Mouse (Mus musculus) right cerebral cortex, postnatal 14 days (tissue): Measurements from ENCODE around the gene Stx11.

Experiments
- DNase-seq: peaks from one replicate; pipeline ENCODE4 v3.0.0; 2022

Gene Stx11

DNA sequence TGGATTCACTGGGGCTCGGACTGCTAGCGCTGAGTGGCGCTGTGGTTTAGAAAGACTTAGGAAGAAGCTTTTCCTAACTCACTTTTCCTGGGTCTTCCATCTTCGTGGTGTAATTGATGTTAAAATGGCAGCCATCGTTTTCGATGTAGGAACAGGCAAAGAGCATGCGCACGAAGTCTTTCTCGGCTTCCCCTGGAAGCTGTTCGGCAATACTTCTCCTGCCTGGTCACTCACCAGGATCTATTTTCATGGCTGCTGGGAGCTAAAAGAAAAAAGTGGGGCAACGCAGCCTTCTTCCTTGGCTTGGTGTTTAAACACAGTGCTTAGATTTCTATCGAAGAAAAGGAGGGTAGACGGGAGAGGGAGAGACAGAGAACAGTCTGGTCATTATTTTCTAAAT is 52.6 kb downstream of the Stx11 start:
- no peak for DNase-seq

DNA sequence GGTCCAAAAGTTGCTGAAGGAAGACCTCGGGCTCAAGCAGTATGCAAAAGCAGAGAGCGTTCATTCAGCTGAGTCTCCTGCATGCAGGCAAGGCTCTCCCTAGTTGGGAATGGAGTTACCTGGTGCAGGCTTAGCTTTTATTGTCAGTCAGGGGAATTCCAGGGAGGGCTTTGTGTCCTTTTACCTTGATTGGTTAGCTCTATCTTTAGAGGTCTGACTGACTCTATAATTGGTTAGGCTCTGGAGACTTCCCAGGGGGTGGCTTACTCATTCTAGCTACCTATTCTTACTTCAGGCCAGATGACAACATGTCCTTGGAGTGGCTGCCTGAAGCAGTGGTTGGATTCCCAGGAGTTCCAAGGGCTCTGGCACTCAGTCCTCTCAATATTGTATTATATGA is 54.2 kb downstream of the Stx11 start:
- no peak for DNase-seq

DNA sequence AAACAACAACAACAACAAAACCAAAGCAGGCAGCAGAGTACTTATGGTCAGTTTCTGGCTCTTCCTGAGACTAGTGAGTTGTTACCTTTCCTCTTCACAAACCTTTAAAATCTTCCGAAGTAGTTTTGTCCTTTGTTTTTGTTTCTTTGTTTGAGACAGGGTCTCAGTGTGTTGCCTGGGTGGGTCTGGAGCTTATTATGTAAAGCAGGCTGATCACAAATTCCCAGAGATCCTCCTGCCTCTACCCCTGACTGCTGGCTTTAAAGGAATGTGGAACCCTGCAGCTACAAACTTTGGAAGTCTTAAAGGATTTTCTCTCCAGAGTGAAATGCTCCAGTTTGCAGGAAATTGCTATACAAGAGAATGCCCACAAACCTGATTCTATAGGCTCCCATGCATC is 54.9 kb downstream of the Stx11 start:
- no peak for DNase-seq

DNA sequence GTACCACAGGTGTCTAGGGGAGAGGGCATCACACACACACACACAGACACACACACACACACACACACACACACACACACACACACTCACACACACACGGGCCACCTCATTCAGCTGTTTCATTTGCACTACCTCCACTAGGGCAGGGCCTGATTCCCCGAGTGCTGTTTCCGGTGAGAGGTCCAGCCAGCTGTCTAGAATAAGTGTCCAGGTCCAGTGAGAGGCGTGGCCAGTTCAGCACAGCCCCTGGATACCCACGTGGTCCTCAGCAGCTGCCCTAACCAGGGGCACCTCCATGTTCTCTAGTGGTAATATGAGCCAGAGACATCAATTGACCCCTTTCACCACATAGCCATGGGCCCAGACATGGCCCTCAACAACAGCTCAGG is 60.0 kb downstream of the Stx11 start:
- no peak for DNase-seq

DNA sequence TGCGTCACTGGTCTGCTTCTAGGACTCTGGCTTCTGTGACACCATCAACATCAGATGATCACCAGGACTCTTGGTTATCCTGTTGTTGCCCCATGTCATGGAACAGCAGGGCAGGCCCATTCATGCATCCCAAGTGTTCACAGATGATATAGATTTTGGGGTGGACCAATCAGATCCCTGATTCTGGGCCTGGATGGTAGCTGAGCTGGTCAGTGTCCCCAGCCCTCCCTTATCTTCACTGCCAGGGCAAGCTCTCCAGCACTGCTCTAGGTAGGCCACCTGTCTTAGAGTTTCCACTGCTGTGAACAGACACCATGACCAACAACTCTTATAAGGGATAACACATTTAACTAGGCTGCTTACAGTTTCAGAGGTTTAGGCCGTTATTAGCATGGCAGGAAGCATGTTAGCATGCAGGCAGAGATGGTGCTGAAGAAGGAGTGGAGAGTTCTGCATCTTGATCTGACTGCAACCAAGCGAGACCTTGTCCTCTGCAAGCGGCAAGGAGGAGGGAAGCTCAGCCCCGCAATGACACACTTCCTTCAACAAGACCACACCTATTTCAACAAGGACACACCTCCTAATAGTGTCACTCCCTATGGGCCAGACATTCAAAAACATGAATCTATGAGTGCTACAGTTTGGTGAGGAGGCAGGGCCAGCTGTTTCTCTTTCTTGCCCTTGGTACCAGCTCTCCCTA is 60.5 kb downstream of the Stx11 start:
- DNase-seq = no peak

DNA sequence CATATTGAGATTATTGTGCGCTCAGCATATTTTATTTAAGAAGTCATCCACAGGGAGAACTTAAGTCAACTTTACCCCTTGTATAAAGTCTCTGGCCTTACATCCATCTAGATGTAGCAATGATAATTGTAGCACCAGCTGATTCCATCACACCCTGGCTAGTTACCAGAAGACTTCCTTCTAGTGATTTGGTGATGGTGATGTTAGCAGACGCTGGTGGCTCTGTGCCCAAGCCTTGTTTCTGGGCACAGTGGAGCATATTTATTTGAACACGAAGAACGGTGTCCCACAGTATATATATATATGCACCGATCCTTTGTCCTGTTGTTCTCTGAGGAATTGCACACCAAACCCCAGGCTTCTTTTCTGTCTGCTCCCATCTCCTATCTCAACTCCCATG is 64.2 kb downstream of the Stx11 start:
- no peak for DNase-seq

DNA sequence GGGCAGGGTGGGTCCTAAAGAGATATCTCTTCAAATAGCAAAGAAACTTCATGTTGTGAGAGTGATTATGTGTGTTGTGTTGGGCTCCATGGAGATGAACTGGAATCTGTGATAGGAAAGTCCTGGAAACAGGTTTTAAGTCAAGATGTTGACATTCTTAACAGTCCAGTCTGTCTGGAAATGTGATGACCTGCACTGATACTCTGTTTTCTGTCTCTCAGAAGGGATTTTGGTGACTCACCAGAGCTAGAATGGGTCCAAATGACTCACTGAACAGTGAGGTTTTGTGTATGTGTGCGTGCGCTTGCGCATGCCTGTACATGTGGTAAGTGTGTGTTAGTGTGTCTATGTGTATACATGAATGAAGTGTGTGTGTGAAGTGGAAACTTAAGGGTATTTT is 70.8 kb downstream of the Stx11 start:
- no peak for DNase-seq

DNA sequence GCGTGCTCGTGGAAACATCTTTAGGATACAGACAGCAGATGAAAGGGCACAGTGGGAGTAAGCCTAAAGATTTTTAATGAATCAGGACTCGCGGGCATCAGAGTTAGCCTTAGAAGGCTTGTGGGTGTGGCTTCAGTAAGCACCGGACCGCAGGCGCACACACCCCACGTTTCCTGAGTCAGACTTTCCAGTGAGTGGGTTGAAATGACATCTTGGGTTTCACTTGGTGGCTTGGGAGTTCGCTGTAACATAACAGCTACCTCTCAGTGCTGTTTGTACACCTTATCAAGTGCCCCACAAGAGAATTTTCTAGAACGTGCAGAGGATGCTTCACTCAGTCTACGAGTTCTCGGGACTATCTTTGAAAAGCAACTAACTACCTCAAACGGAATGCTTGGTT is 75.7 kb downstream of the Stx11 start:
- DNase-seq = no peak
